Mouse (Mus musculus): Measurements from ENCODE around the gene Efr3b. TPM values are rescaled to one million over a fixed set of nuclear protein-coding genes. Genes with fewer than 3 reads are reported as not detected.

Efr3b gene
- total RNA-seq, 1 experiment from 2014 or later = 1.3 TPM

GRCm38 (mm10) chr12:3918577-3918976, 120.1 kb downstream of the Efr3b start:
- ATAC-seq (replicated peaks; ENCODE audit: low read depth, poor library complexity, severe bottlenecking) = no peak

- ATAC-seq (replicated peaks; ENCODE audit: low read depth, poor library complexity, severe bottlenecking) = no peak
Observed at GRCm38 (mm10) chr12:3917668-3918341, 120.9 kb downstream of the Efr3b start.

- ATAC-seq (replicated peaks; ENCODE audit: low read depth, poor library complexity, severe bottlenecking) = no peak
Observed at GRCm38 (mm10) chr12:3915852-3916251, 122.9 kb downstream of the Efr3b start.

Other genes with a start within 250 kb of the Efr3b start
- gene Dnmt3a, start 232.9 kb downstream of the Efr3b start, total RNA-seq (2017) = 23.7 and 24.7 TPM in 2 replicates
- gene Pomc, start 84.0 kb downstream of the Efr3b start, total RNA-seq (2017) = 1.7 TPM in 1 of 2 replicates, not detected in the other
- 8.5 and 9.2 TPM in 2 replicates for gene Dnajc27, start 43.7 kb upstream of the Efr3b start, total RNA-seq (2017)
- gene Adcy3, start 94.2 kb upstream of the Efr3b start, total RNA-seq (2017) = 0.58 and 2.0 TPM in 2 replicates
- gene Ptrhd1, start 195.1 kb upstream of the Efr3b start, total RNA-seq (2017) = 3.1 and 4.4 TPM in 2 replicates
- gene Cenpo, start 195.4 kb upstream of the Efr3b start, total RNA-seq (2017) = 37.6 and 44.2 TPM in 2 replicates

Measured in common myeloid progenitor, adult 5-6 weeks (primary cell).